Mouse (Mus musculus) forebrain, embryonic 10.5 days (tissue): ENCODE results near the gene Smarcd3. TPM values are rescaled to one million over a fixed set of nuclear protein-coding genes. Genes with fewer than 3 reads are reported as not detected.

Experiments used
- DNase-seq: peaks from one replicate; pipeline ENCODE4 v3.0.0-alpha.2; 2017; ENCODE audit warnings: low spot score; ENCODE audit errors: extremely low spot score
- H3K27ac ChIP-seq: fragments of 300-500 bp; sonication (generic); 2 replicates; pipeline ENCODE4 v1.5.1; 2016; ENCODE audit warnings: mild to moderate bottlenecking
- H3K27me3 ChIP-seq: fragments of 300-500 bp; sonication (generic); 2 replicates; pipeline ENCODE4 v1.6.1; 2016; ENCODE audit warnings: mild to moderate bottlenecking; ENCODE audit not compliant: poor library complexity, severe bottlenecking
- H3K36me3 ChIP-seq: fragments of 300-500 bp; sonication (generic); replicated peaks from 2 replicates; pipeline ENCODE4 v1.6.1; 2016; ENCODE audit warnings: mild to moderate bottlenecking, moderate library complexity
- H3K4me1 ChIP-seq: fragments of 300-500 bp; sonication (generic); 2 replicates; pipeline ENCODE4 v1.6.1; 2016
- H3K4me3 ChIP-seq: fragments of 300-500 bp; sonication (generic); 2 replicates; pipeline ENCODE4 v1.5.1; 2016; ENCODE audit warnings: mild to moderate bottlenecking, moderate library complexity
- H3K9me3 ChIP-seq: fragments of 300-500 bp; sonication (generic); 2 replicates; pipeline ENCODE4 v1.6.1; 2016; ENCODE audit warnings: mild to moderate bottlenecking, moderate library complexity
- WGBS: fragments of 180-500 bp; shearing (Covaris S2); methylation state at CpG from one replicate; pipeline ENCODE4 v1.1.7; 2016; 5-methylcytosine and 5-hydroxymethylcytosine counted together
- polyA plus RNA-seq: library from polyadenylated mRNA; unstranded; fragments of >200 nt; fragmentation: Nextera tagmentation; extraction: Ambion mirVana; gene quantifications from 2 replicates; pipeline ENCODE4 v1.2.1, GENCODE M21; 2016

Smarcd3 gene
- polyA plus RNA-seq, 1 experiment from 2014 or later = 39.7 TPM

GRCm38 (mm10) chr5:24600236-24600635, 24.0 kb downstream of the Smarcd3 start:
- Histone ChIP-seq H3K4me3 (peak overlapping the region; percentile 71; the same call in 1 of the 2 replicates), H3K9me3 (no peaks in the 10 kb centered on the region), H3K27ac (peak overlapping the region; percentile 94; the same call in 1 of the 2 replicates), H3K36me3 (peaks cover 5% of the 10 kb centered on the region), H3K27me3 (peaks cover 49% of the 10 kb centered on the region), H3K4me1 (peaks cover 98% of the 10 kb centered on the region)
- 59% methylated on average over 2 of the region's 2 CpGs for WGBS
- DNase-seq = no peak

DNA sequence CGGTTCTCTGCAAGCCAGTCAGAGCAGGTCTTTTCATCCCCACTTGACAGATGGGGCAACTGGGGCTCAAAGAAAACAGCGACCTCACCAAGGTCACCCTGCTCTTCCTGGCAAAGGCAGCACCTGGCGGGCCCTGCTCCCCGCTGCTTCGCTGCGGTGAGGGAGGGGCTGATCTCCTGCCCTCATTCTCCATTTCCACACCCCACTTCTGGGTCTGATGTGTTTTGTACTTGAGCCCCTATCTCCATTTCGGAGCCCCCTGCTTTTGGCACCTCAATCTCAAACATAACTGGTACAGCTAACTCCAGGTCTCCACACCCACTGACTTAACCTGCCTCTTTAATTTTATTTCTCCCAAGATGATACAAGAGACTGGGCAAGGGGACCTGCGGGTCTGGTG, 25.1 kb downstream of the Smarcd3 start:
- H3K4me3 ChIP-seq = peak overlapping the region; percentile 61
- WGBS = 13% methylated on average over 8 of the region's 8 CpGs
- peak overlapping the region; percentile 87 for H3K27ac ChIP-seq
- peaks cover 96% of the 10 kb centered on the region for H3K4me1 ChIP-seq
- H3K9me3 ChIP-seq = no peaks in the 10 kb centered on the region
- H3K27me3 ChIP-seq = peaks cover 54% of the 10 kb centered on the region
- H3K36me3 ChIP-seq = peaks cover 16% of the 10 kb centered on the region
- DNase-seq = no peak

DNA sequence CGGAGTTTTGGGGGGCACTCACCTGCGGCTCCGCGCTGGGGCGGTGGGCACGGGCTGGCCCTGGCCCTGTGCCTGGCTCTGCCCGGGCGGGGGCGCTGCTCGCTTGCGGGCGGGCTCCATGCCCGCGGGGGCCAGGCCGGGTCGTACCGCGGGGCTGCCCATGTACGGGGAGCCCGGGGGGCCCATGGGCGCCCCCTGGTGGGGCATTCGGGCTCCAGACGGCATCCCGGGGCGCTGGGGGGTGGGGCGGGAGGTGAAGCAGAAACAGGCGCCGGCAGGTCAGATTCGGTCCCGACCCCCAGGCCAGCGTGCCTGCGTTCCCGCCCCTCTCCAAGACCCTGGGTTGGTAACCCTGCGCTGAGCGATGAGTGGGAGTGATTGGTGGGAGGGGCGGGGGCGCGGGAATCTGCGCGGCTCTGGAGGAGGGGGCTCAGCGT, 25.6 kb downstream of the Smarcd3 start:
- H3K27ac ChIP-seq = peak overlapping the region; percentile 87

GRCm38 (mm10) chr5:24597901-24598569, 26.2 kb downstream of the Smarcd3 start:
- Histone ChIP-seq H3K36me3 (peaks cover 27% of the 10 kb centered on the region), H3K27ac (peak overlapping the region; percentile 87), H3K9me3 (no peaks in the 10 kb centered on the region), H3K27me3 (peaks cover 64% of the 10 kb centered on the region), H3K4me3 (peak overlapping the region; percentile 61), H3K4me1 (peaks cover 94% of the 10 kb centered on the region)
- 25% methylated on average over 15 of the region's 15 CpGs for WGBS
- peak; percentile 31 for DNase-seq

More for the DNA sequence above, 25.6 kb downstream of the Smarcd3 start:
- Histone ChIP-seq H3K9me3 (no peaks in the 10 kb centered on the region), H3K4me1 (peaks cover 95% of the 10 kb centered on the region), H3K4me3 (peak overlapping the region; percentile 61), H3K36me3 (peaks cover 21% of the 10 kb centered on the region), H3K27me3 (peaks cover 58% of the 10 kb centered on the region)
- WGBS = under 1% methylated on average over 41 of the region's 41 CpGs
- peak; percentile 62 for DNase-seq

GRCm38 (mm10) chr5:24597221-24597728, 26.9 kb downstream of the Smarcd3 start:
- peak overlapping the region; percentile 92 for H3K27ac ChIP-seq
- no peaks in the 10 kb centered on the region for H3K9me3 ChIP-seq
- peaks cover 92% of the 10 kb centered on the region for H3K4me1 ChIP-seq
- 53% methylated on average over 2 of the region's 2 CpGs for WGBS
- H3K4me3 ChIP-seq = peak overlapping the region; percentile 37
- DNase-seq = peak; percentile 79
- peaks cover 34% of the 10 kb centered on the region for H3K36me3 ChIP-seq
- peaks cover 70% of the 10 kb centered on the region for H3K27me3 ChIP-seq

DNA sequence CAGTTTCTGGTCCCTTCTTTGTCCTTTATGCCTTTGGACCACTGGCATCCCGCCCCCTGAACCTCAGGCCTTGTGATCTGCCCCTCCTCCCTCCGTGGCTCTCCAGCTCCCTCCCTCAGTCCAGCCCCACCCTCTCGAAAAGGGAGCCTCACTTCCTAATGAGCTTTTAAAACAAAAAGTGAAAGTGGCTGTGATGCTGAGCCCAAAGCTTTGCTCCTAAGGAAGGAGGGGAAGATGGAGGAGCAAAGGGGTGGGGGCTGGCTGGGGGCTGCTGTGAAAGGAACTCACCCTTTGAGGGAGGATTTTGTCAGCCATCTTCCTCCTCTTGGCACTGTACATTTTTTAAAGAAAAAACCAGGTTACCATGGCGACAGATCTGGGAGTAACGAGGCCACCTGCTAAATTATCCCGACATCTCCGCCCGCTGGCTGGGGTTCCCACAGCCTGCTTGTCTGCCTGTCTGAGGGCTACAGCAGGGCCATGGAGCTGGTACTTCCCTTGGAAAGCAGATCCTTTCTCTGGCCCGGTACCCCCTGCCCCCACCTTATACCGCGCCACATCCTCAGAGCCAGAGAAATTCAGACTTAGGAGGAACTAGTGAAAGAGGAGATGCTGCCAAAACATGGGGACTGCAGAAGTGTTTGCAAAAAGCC, 27.6 kb downstream of the Smarcd3 start:
- Histone ChIP-seq H3K36me3 (peaks cover 41% of the 10 kb centered on the region), H3K27ac (peak overlapping the region; percentile 92), H3K4me3 (peak overlapping the region; percentile 37), H3K27me3 (peaks cover 73% of the 10 kb centered on the region), H3K9me3 (no peaks in the 10 kb centered on the region), H3K4me1 (peaks cover 91% of the 10 kb centered on the region)
- DNase-seq = peak; percentile 68
- 12% methylated on average over 11 of the region's 11 CpGs for WGBS

- Histone ChIP-seq H3K4me1 (peaks cover 91% of the 10 kb centered on the region), H3K27me3 (peaks cover 73% of the 10 kb centered on the region), H3K36me3 (peaks cover 48% of the 10 kb centered on the region), H3K9me3 (no peaks in the 10 kb centered on the region), H3K27ac (peak overlapping the region; percentile 92), H3K4me3 (peak overlapping the region; percentile 37; the same call in 1 of the 2 replicates)
- WGBS = 58% methylated on average over 14 of the region's 14 CpGs
- DNase-seq = peak; percentile 36
Measured at GRCm38 (mm10) chr5:24595786-24596380, 28.3 kb downstream of the Smarcd3 start.

- Histone ChIP-seq H3K4me1 (peaks cover 88% of the 10 kb centered on the region), H3K27me3 (peaks cover 73% of the 10 kb centered on the region)
Measured at GRCm38 (mm10) chr5:24595261-24595660, 28.9 kb downstream of the Smarcd3 start.

DNA sequence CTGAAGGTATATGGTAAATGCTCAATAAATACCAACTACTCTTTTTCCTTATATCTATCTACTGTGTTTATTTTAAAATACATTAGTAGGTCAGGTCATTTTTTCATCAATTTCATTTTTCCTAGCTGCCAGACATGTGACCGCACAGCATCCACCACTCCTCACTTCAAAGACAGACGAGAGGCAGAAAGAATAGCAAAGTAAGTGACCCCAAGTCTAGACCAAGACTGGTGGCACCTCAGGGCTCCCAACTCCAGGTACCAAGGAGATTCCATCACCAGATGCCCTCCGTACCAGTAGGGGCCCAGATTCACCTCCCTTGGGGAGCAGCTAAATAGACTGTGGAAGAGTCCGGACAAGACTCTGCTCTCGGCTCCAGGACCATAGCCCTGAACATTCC, 29.9 kb downstream of the Smarcd3 start:
- Histone ChIP-seq H3K4me3 (no peak overlapping the region), H3K27ac (no peak overlapping the region), H3K9me3 (no peaks in the 10 kb centered on the region), H3K27me3 (peaks cover 67% of the 10 kb centered on the region), H3K4me1 (peaks cover 81% of the 10 kb centered on the region), H3K36me3 (peaks cover 63% of the 10 kb centered on the region)
- DNase-seq = no peak
- WGBS = 95% methylated on average over 5 of the region's 5 CpGs

More at GRCm38 (mm10) chr5:24595261-24595660, 28.9 kb downstream of the Smarcd3 start:
- H3K36me3 ChIP-seq = peaks cover 54% of the 10 kb centered on the region
- 87% methylated on average over 5 of the region's 5 CpGs for WGBS
- peak overlapping the region; percentile 92 for H3K27ac ChIP-seq
- no peak overlapping the region for H3K4me3 ChIP-seq
- H3K9me3 ChIP-seq = no peaks in the 10 kb centered on the region
- DNase-seq = no peak

DNA sequence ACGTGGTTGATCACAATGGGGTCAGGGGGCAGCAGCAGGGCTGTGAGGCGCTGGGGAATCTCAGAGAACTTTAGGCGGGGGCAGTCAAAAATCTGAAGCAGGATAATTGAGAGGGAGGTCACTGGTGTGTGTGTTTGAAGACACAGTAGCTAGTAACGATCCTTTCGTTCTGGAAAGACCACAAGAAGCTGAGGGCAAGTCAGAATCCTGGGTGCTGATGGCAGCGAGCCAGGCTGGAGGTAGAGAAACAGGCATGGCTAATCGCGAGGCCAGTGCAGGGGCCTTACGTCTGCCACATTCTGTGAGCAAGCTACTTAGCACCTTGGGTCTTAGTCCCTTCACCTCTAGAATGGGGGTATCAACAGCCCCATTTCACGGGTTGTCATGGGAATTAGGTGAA, 30.3 kb downstream of the Smarcd3 start:
- DNase-seq = no peak
- H3K4me3 ChIP-seq = no peak overlapping the region
- 74% methylated on average over 10 of the region's 10 CpGs for WGBS
- peaks cover 77% of the 10 kb centered on the region for H3K4me1 ChIP-seq
- peaks cover 67% of the 10 kb centered on the region for H3K36me3 ChIP-seq
- no peaks in the 10 kb centered on the region for H3K9me3 ChIP-seq
- H3K27me3 ChIP-seq = peaks cover 63% of the 10 kb centered on the region
- no peak overlapping the region for H3K27ac ChIP-seq

GRCm38 (mm10) chr5:24593230-24593629, 31.0 kb downstream of the Smarcd3 start:
- 81% methylated on average over 10 of the region's 10 CpGs for WGBS
- H3K4me1 ChIP-seq = peaks cover 76% of the 10 kb centered on the region
- no peak overlapping the region for H3K27ac ChIP-seq
- H3K9me3 ChIP-seq = no peaks in the 10 kb centered on the region
- no peak for DNase-seq
- H3K36me3 ChIP-seq = peaks cover 74% of the 10 kb centered on the region
- H3K4me3 ChIP-seq = no peak overlapping the region
- H3K27me3 ChIP-seq = peaks cover 56% of the 10 kb centered on the region

GRCm38 (mm10) chr5:24592471-24593160, 31.6 kb downstream of the Smarcd3 start:
- peaks cover 76% of the 10 kb centered on the region for H3K4me1 ChIP-seq
- H3K27me3 ChIP-seq = peaks cover 51% of the 10 kb centered on the region

More at GRCm38 (mm10) chr5:24592471-24593160, 31.6 kb downstream of the Smarcd3 start:
- Histone ChIP-seq H3K27ac (0 out of 2 replicates have a peak overlapping the region, but pooled peaks have one; percentile 9), H3K36me3 (peaks cover 78% of the 10 kb centered on the region), H3K4me3 (no peak overlapping the region), H3K9me3 (no peaks in the 10 kb centered on the region)
- WGBS = 52% methylated on average over 21 of the region's 21 CpGs
- DNase-seq = no peak
